Mouse (Mus musculus) stomach, embryonic 16.5 days (tissue): Measurements from ENCODE around the gene Ovol2. TPM values are rescaled to one million over a fixed set of nuclear protein-coding genes. Genes with fewer than 3 reads are reported as not detected.

Source experiments
- ATAC-seq: fragments of 200-750 bp; cut with Nextera tagmentation; 2 replicates; pipeline ENCODE4 v1.8.0; 2017; ENCODE audit warnings: moderate number of reproducible peaks, moderate TSS enrichment; ENCODE audit not compliant: insufficient read depth, low FRiP score
- H3K27ac ChIP-seq: fragments of 300-500 bp; sonication (generic); 2 replicates; pipeline ENCODE4 v1.5.1; 2014; ENCODE audit warnings: low read length
- H3K27me3 ChIP-seq: fragments of 300-500 bp; sonication (generic); 2 replicates; pipeline ENCODE4 v1.6.1; 2014; ENCODE audit warnings: low read length, control low read depth, mixed read lengths; ENCODE audit not compliant: control insufficient read depth, insufficient read depth
- H3K36me3 ChIP-seq: fragments of 300-500 bp; sonication (generic); 2 replicates; pipeline ENCODE4 v1.6.1; 2014; ENCODE audit warnings: low read length; ENCODE audit not compliant: control insufficient read depth, insufficient read depth
- H3K4me1 ChIP-seq: fragments of 300-500 bp; sonication (generic); 2 replicates; pipeline ENCODE4 v1.6.1; 2014; ENCODE audit warnings: low read length, control low read depth, mixed read lengths; ENCODE audit not compliant: control insufficient read depth, insufficient read depth
- H3K4me2 ChIP-seq: fragments of 300-500 bp; sonication (generic); 2 replicates; pipeline ENCODE4 v1.6.1; 2014; ENCODE audit warnings: low read depth, low read length, mixed read lengths
- H3K4me3 ChIP-seq: fragments of 300-500 bp; sonication (generic); replicated peaks from 2 replicates; pipeline ENCODE4 v1.5.1; 2014; ENCODE audit warnings: mild to moderate bottlenecking, low read length
- H3K9ac ChIP-seq: fragments of 300-500 bp; sonication (generic); 2 replicates; pipeline ENCODE4 v1.6.1; 2014; ENCODE audit warnings: low read length
- H3K9me3 ChIP-seq: fragments of 300-500 bp; sonication (generic); replicated peaks from 2 replicates; pipeline ENCODE4 v1.6.1; 2016; ENCODE audit warnings: low read length, control low read depth; ENCODE audit not compliant: control insufficient read depth
- WGBS: fragments of 180-500 bp; shearing (Covaris S2); extraction: QIAGEN DNeasy Blood & Tissue Kit; methylation state at CpG from one replicate; pipeline ENCODE4 v1.1.7; 2014; 5-methylcytosine and 5-hydroxymethylcytosine counted together
- polyA plus RNA-seq: library from polyadenylated mRNA; unstranded; fragments of >200 nt; fragmentation: Nextera tagmentation; extraction: Ambion mirVana; gene quantifications from 2 replicates; pipeline ENCODE4 v1.2.1, GENCODE M21; 2015

Ovol2 gene
- polyA plus RNA-seq, 1 experiment from 2014 or later = 3.5 TPM

- Histone ChIP-seq H3K4me3 (no peak overlapping the region), H3K4me1 (peaks cover 33% of the 10 kb centered on the region), H3K9me3 (no peaks in the 10 kb centered on the region), H3K4me2 (0 out of 2 replicates have a peak overlapping the region, but pooled peaks have one; percentile 68), H3K27ac (peak overlapping the region; percentile 15), H3K27me3 (no peaks in the 10 kb centered on the region), H3K9ac (no peak overlapping the region), H3K36me3 (no peaks in the 10 kb centered on the region; the same call in 1 of the 2 replicates)
- no peak for ATAC-seq
- WGBS = 26% methylated on average over 4 of the region's 4 CpGs
These were observed 65.8 kb downstream of the Ovol2 start for GRCm38 (mm10) chr2:144265916-144266683.

DNA sequence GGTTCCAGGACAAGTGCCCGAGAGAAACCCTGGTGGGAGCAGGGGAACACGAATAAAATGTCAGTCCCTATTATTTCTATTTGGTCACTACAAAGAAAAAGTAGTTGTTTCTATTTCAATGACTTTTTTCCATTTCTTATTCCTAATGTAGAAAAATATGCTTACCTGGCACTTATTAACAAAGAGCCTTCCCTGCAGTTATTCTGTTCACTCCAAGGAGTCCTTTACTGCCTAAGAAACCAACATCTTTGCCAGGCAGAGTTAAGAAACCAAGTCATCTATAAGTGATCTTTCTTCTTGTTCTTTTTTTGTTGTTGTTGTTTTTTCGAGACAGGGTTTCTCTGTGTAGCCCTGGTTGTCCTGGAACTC is 66.8 kb downstream of the Ovol2 start:
- no peak for ATAC-seq
- Histone ChIP-seq H3K27ac (no peak overlapping the region), H3K36me3 (peaks cover 7% of the 10 kb centered on the region; the same call in 1 of the 2 replicates), H3K4me1 (peaks cover 33% of the 10 kb centered on the region), H3K9ac (no peak overlapping the region), H3K4me3 (no peak overlapping the region), H3K27me3 (no peaks in the 10 kb centered on the region), H3K9me3 (no peaks in the 10 kb centered on the region), H3K4me2 (no peak overlapping the region)
- WGBS = 65% methylated on average over 3 of the region's 3 CpGs

DNA sequence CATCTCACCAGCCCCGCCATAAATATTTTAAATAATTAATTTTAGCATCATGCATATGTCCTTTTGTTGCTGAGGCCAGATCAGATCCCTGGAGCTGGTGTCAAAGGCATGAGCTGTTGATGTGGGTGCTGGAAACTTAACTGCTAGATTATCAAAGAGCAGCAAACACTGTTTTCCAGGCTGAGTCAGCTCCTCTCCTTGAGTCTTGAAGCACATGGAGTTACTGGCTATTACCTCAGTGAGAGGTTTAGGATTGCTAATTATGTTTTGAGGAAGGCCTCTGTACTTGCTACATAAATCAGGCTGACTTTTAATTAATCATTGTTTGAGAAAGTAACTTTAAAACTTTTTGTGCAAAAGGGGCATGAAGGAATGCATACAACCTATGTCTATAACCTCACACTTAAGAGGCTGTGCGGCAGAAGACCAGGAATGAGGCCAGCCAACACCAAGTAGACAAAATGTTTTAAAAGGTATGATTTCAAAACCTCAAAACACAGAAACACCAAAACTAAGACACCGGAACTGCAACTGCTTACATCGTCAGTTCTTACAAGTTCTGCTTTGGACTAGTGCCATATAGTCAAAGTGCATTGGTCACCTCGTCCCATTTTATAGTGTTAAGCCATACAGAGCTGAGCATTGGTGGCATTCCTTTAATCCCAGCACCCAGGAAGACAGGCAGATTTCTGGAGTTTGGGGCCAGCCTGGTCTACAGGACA is 67.4 kb downstream of the Ovol2 start:
- no peak overlapping the region for H3K4me3 ChIP-seq
- peaks cover 7% of the 10 kb centered on the region; the same call in 1 of the 2 replicates for H3K36me3 ChIP-seq
- ATAC-seq = no peak
- H3K27me3 ChIP-seq = no peaks in the 10 kb centered on the region
- H3K4me2 ChIP-seq = no peak overlapping the region
- no peaks in the 10 kb centered on the region for H3K9me3 ChIP-seq
- H3K4me1 ChIP-seq = peaks cover 33% of the 10 kb centered on the region
- no peak overlapping the region for H3K9ac ChIP-seq
- no peak overlapping the region for H3K27ac ChIP-seq
- 71% methylated on average over 5 of the region's 5 CpGs for WGBS

- no peaks in the 10 kb centered on the region for H3K9me3 ChIP-seq
- H3K27ac ChIP-seq = no peak overlapping the region
- H3K4me3 ChIP-seq = no peak overlapping the region
- H3K36me3 ChIP-seq = peaks cover 17% of the 10 kb centered on the region; the same call in 1 of the 2 replicates
- peaks cover 22% of the 10 kb centered on the region for H3K4me1 ChIP-seq
- no peak for ATAC-seq
- no peak overlapping the region for H3K4me2 ChIP-seq
- no peak overlapping the region for H3K9ac ChIP-seq
- no peaks in the 10 kb centered on the region for H3K27me3 ChIP-seq
- WGBS = 82% methylated on average over 2 of the region's 2 CpGs
These were observed 69.1 kb downstream of the Ovol2 start for GRCm38 (mm10) chr2:144262837-144263236.

Other genes with a start within 250 kb of the Ovol2 start
- gene Mgme1, start 61.5 kb downstream of the Ovol2 start, polyA plus RNA-seq = 18.3 and 20.0 TPM in 2 replicates
- gene Snx5, start 61.2 kb downstream of the Ovol2 start, polyA plus RNA-seq = 106 and 109 TPM in 2 replicates
- gene Kat14, start 36.8 kb upstream of the Ovol2 start, polyA plus RNA-seq = 34.6 and 36.9 TPM in 2 replicates
- gene Pet117, start 36.9 kb upstream of the Ovol2 start, polyA plus RNA-seq = 4.0 and 6.8 TPM in 2 replicates
- 0.92 and 1.4 TPM in 2 replicates for gene Dzank1, start 195.3 kb upstream of the Ovol2 start, polyA plus RNA-seq
- 21.5 and 22.5 TPM in 2 replicates for gene Polr3f, start 195.6 kb upstream of the Ovol2 start, polyA plus RNA-seq
- gene Rbbp9, start 218.7 kb upstream of the Ovol2 start, polyA plus RNA-seq = 62.2 and 63.1 TPM in 2 replicates
- 113 and 121 TPM in 2 replicates for gene Sec23b, start 224.1 kb upstream of the Ovol2 start, polyA plus RNA-seq